Mouse (Mus musculus) hindbrain, embryonic 13.5 days (tissue): ENCODE results near the gene Ttc38. TPM values are rescaled to one million over a fixed set of nuclear protein-coding genes. Genes with fewer than 3 reads are reported as not detected.

Source experiments
- ATAC-seq: fragments of 200-750 bp; cut with Nextera tagmentation; 2 replicates; pipeline ENCODE4 v1.8.0; 2017; ENCODE audit warnings: moderate TSS enrichment; ENCODE audit not compliant: low FRiP score
- H3K27ac ChIP-seq: fragments of 300-500 bp; sonication (generic); 2 replicates; pipeline ENCODE4 v1.5.1; 2015; ENCODE audit warnings: inconsistent platforms, mild to moderate bottlenecking, moderate library complexity
- H3K27me3 ChIP-seq: fragments of 300-500 bp; sonication (generic); 2 replicates; pipeline ENCODE4 v1.6.1; 2015; ENCODE audit warnings: mild to moderate bottlenecking, inconsistent platforms
- H3K36me3 ChIP-seq: fragments of 300-500 bp; sonication (generic); 2 replicates; pipeline ENCODE4 v1.6.1; 2015; ENCODE audit warnings: mild to moderate bottlenecking, inconsistent platforms
- H3K4me1 ChIP-seq: fragments of 300-500 bp; sonication (generic); replicated peaks from 2 replicates; pipeline ENCODE4 v1.6.1; 2015; ENCODE audit warnings: inconsistent platforms
- H3K4me2 ChIP-seq: fragments of 300-500 bp; sonication (generic); 2 replicates; pipeline ENCODE4 v1.6.1; 2015; ENCODE audit warnings: inconsistent platforms, mild to moderate bottlenecking, moderate library complexity
- H3K4me3 ChIP-seq: fragments of 300-500 bp; sonication (generic); 2 replicates; pipeline ENCODE4 v1.5.1; 2015; ENCODE audit warnings: mild to moderate bottlenecking, inconsistent platforms
- H3K9ac ChIP-seq: fragments of 300-500 bp; sonication (generic); 2 replicates; pipeline ENCODE4 v1.6.1; 2015; ENCODE audit warnings: mild to moderate bottlenecking, inconsistent platforms
- H3K9me3 ChIP-seq: fragments of 300-500 bp; sonication (generic); 2 replicates; pipeline ENCODE4 v1.6.1; 2016; ENCODE audit warnings: inconsistent platforms
- WGBS: fragments of 180-500 bp; shearing (Covaris S2); methylation state at CpG from one replicate; pipeline ENCODE4 v1.1.7; 2015; 5-methylcytosine and 5-hydroxymethylcytosine counted together
- polyA plus RNA-seq: library from polyadenylated mRNA; unstranded; fragments of >200 nt; fragmentation: Nextera tagmentation; extraction: Ambion mirVana; gene quantifications from 2 replicates; pipeline ENCODE4 v1.2.1, GENCODE M21; 2015

Ttc38 gene
- polyA plus RNA-seq, 1 experiment from 2014 or later, result 3.4 TPM

DNA sequence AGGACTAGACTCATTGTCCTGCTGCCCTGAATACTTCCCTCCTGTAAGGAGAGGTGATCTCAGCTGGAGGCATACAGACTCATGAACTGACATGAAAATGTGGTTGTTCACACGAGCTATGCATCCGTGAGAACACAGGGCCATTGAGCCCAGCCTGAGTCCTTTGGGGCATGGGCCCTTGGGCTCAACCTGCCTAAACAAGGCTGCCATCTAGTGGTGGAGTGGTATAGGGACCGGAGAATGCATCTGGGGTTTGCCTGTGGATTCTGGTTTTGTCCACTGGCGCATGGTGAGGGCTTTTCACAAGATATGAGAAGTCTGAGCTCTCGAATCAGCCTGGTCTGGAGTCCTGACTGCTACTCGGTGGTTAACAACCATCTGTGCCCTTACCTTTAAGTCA is 35.6 kb downstream of the Ttc38 start:
- ATAC-seq, result no peak
- Histone ChIP-seq H3K9ac (no peak overlapping the region), H3K4me3 (no peak overlapping the region), H3K27ac (no peak overlapping the region), H3K27me3 (no peaks in the 10 kb centered on the region), H3K4me1 (no peaks in the 10 kb centered on the region), H3K4me2 (no peak overlapping the region), H3K36me3 (peaks cover 37% of the 10 kb centered on the region), H3K9me3 (no peaks in the 10 kb centered on the region)
- WGBS, result 51% methylated on average over 6 of the region's 6 CpGs

- Histone ChIP-seq H3K27ac (no peak overlapping the region), H3K4me2 (no peak overlapping the region), H3K4me1 (peaks cover 26% of the 10 kb centered on the region), H3K27me3 (no peaks in the 10 kb centered on the region), H3K4me3 (no peak overlapping the region), H3K9me3 (no peaks in the 10 kb centered on the region), H3K36me3 (peaks cover 13% of the 10 kb centered on the region), H3K9ac (no peak overlapping the region)
- ATAC-seq, result no peak
- WGBS, result 96% methylated on average over 7 of the region's 7 CpGs
Measured at GRCm38 (mm10) chr15:85877336-85877735, 45.2 kb downstream of the Ttc38 start.

GRCm38 (mm10) chr15:85878848-85879497 is 46.9 kb downstream of the Ttc38 start, which contains the start of gene Trmu:
Gene Trmu (plus strand): TSS chr15:85879312.
- Histone ChIP-seq H3K27me3 (no peaks in the 10 kb centered on the region), H3K36me3 (peaks cover 28% of the 10 kb centered on the region), H3K4me2 (peak within 1 kb of the TSS; percentile 96), H3K27ac (peak within 1 kb of the TSS; percentile 93), H3K4me3 (peak within 1 kb of the TSS; percentile 69), H3K9me3 (no peaks in the 10 kb centered on the region), H3K9ac (peak within 1 kb of the TSS; percentile 85), H3K4me1 (peaks cover 26% of the 10 kb centered on the region)
- peak; percentile 96 for ATAC-seq
- 1% methylated on average over 49 of the region's 50 CpGs for WGBS

DNA sequence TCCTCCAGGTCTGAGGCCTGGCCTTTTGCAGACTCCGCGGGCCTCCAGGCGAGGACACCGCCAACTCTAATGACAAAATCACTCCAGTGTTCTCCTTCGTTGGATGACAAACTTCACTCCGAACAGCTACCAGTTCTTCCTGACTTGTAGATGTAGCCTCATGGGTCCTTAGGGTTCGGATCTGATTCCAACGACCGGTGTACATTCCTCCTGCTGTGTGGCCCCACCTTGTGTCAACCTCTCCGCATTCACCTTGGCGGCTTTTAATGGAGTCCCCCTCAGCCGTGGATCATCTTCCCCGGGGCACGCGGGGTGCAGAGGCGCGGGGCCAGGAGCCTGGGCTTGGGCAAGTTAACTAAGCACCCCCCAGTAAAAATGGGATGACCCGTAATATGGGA is 47.4 kb downstream of the Ttc38 start:
- Histone ChIP-seq H3K9ac (peak overlapping the region; percentile 85), H3K4me2 (peak overlapping the region; percentile 96), H3K27me3 (no peaks in the 10 kb centered on the region), H3K27ac (peak overlapping the region; percentile 85), H3K4me3 (peak overlapping the region; percentile 69), H3K4me1 (peaks cover 26% of the 10 kb centered on the region), H3K9me3 (no peaks in the 10 kb centered on the region), H3K36me3 (peaks cover 31% of the 10 kb centered on the region)
- WGBS, result 2% methylated on average over 18 of the region's 18 CpGs
- peak; percentile 61; the same call in 1 of the 2 replicates for ATAC-seq

DNA sequence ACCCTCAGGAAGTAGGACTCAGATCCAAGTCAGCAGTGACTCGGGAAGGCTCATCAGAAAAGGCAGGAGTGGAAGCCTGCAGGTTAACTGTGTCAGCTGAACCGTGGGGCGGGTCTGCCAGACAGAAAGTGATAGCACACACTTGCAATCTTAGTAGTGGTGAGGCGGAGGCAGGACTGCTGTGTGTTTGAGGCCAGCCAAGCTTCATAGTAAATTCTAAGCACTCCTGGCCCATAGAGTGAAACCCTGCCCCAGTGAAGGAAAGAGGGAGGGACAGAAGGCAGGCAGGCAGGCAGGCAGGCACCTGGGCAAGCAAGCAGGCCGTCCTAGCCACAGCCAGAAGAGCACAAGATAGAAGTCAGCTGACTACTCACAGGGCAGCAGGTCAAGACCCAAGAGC is 53.5 kb downstream of the Ttc38 start:
- Histone ChIP-seq H3K27ac (no peak overlapping the region), H3K9ac (no peak overlapping the region), H3K4me3 (no peak overlapping the region), H3K4me2 (no peak overlapping the region), H3K36me3 (peaks cover 65% of the 10 kb centered on the region), H3K27me3 (no peaks in the 10 kb centered on the region), H3K9me3 (no peaks in the 10 kb centered on the region), H3K4me1 (peaks cover 4% of the 10 kb centered on the region)
- ATAC-seq, result no peak
- 89% methylated on average over 5 of the region's 5 CpGs for WGBS

DNA sequence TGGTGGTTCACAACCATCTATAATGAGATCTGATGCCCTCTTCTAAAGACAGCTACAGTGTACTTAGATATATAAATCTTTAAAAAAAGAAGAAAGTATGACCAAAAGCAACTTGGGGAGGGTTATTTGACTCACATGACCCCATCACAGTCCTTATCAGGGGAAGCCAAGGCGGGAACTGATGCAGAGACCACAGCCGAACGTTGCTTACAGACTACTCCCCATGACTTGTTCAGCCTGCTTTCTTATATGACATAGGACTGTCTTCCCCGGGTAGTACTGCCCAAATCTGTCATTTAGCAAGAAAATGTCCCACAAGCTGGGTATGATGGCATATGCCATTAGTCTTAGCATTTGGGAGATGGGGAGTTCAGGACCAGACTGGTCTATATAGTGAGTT is 57.1 kb downstream of the Ttc38 start:
- Histone ChIP-seq H3K27me3 (no peaks in the 10 kb centered on the region), H3K27ac (no peak overlapping the region), H3K36me3 (peaks cover 72% of the 10 kb centered on the region), H3K4me2 (no peak overlapping the region), H3K9ac (no peak overlapping the region), H3K4me1 (peaks cover 23% of the 10 kb centered on the region), H3K9me3 (no peaks in the 10 kb centered on the region), H3K4me3 (no peak overlapping the region)
- no peak for ATAC-seq
- 95% methylated on average over 4 of the region's 4 CpGs for WGBS

- peaks cover 71% of the 10 kb centered on the region for H3K36me3 ChIP-seq
- no peaks in the 10 kb centered on the region for H3K9me3 ChIP-seq
- H3K27ac ChIP-seq, result peak overlapping the region; percentile 83
- H3K4me3 ChIP-seq, result no peak overlapping the region
- peaks cover 23% of the 10 kb centered on the region for H3K4me1 ChIP-seq
- no peak overlapping the region for H3K9ac ChIP-seq
- H3K4me2 ChIP-seq, result no peak overlapping the region
- ATAC-seq, result no peak
- no peaks in the 10 kb centered on the region for H3K27me3 ChIP-seq
- whole genome bisulfite sequencing, result 60% methylated on average over 10 of the region's 10 CpGs
Measured at GRCm38 (mm10) chr15:85891971-85892370, 59.9 kb downstream of the Ttc38 start.

DNA sequence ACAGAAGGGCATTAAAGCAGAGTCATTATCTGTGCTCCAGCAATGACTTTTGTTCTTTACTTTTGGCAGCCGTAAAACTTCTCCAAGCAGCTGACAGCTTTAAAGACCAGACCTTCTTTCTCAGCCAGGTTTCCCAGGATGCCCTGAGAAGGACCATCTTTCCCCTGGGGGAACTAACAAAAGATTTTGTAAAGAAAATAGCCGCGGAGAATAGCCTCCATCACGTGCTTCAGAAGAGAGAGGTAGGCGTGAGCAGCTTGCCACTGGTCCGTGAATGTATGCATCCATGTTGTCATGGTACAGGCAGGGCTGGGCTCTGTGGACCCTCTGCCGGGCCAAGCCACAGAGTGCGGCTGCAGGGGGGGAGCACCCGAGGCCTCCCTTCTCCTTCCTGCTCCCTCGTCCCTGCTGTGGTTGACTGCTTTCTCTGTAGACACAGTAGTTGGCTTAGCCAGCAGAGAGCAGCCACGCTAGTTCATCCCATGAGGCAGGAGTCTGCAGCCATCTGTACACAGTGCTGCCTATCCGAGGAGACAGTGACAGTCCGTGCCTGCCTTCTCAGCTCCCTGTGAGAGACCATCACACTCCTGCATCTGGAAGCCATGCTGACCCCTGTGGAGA is 60.5 kb downstream of the Ttc38 start:
- H3K36me3 ChIP-seq, result peaks cover 77% of the 10 kb centered on the region
- H3K4me1 ChIP-seq, result peaks cover 23% of the 10 kb centered on the region
- H3K9ac ChIP-seq, result peak overlapping the region; percentile 55; the same call in 1 of the 2 replicates
- no peaks in the 10 kb centered on the region for H3K27me3 ChIP-seq
- 0 out of 2 replicates have a peak overlapping the region, but pooled peaks have one; percentile 2 for H3K4me2 ChIP-seq
- 41% methylated on average over 13 of the region's 13 CpGs for WGBS
- ATAC-seq, result peak; percentile 88
- peak overlapping the region; percentile 83 for H3K27ac ChIP-seq
- H3K4me3 ChIP-seq, result no peak overlapping the region
- no peaks in the 10 kb centered on the region for H3K9me3 ChIP-seq

DNA sequence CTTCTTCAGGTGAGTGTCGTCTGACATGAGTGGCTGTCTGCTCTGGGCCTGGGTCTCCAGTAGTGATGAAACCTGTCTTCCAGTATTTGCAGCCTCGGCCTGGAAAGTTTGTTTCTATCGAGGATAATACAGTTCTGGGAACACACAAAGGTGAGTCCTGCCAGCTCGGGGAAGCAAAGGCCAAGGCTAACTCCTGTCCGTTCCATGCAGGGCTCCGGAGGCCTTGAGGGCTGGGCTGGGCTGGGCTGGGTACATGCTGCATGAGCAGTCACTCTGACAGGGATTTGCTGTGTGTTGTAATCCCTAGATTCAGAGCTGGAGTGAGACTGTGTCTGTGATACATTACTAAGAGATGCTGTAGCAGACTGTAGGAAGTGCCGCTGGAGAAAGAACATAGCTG is 61.8 kb downstream of the Ttc38 start:
- peak overlapping the region; percentile 83; the same call in 1 of the 2 replicates for H3K27ac ChIP-seq
- H3K4me1 ChIP-seq, result peaks cover 23% of the 10 kb centered on the region
- H3K9me3 ChIP-seq, result no peaks in the 10 kb centered on the region
- no peak overlapping the region for H3K9ac ChIP-seq
- H3K27me3 ChIP-seq, result no peaks in the 10 kb centered on the region
- no peak overlapping the region for H3K4me3 ChIP-seq
- H3K4me2 ChIP-seq, result no peak overlapping the region
- peaks cover 80% of the 10 kb centered on the region for H3K36me3 ChIP-seq
- no peak for ATAC-seq
- WGBS, result 90% methylated on average over 7 of the region's 7 CpGs

- Histone ChIP-seq H3K36me3 (peaks cover 71% of the 10 kb centered on the region), H3K9ac (peak overlapping the region; percentile 51; the same call in 1 of the 2 replicates), H3K4me2 (no peak overlapping the region), H3K27me3 (no peaks in the 10 kb centered on the region), H3K27ac (no peak overlapping the region), H3K4me3 (no peak overlapping the region), H3K9me3 (no peaks in the 10 kb centered on the region), H3K4me1 (peaks cover 27% of the 10 kb centered on the region)
- WGBS, result 17% methylated on average over 8 of the region's 8 CpGs
- no peak; the same call in 1 of the 2 replicates for ATAC-seq
Measured at GRCm38 (mm10) chr15:85896284-85896683, 64.2 kb downstream of the Ttc38 start.

GRCm38 (mm10) chr15:85897113-85897512 is 65.0 kb downstream of the Ttc38 start:
- no peaks in the 10 kb centered on the region for H3K9me3 ChIP-seq
- 92% methylated on average over 10 of the region's 10 CpGs for WGBS
- no peak for ATAC-seq
- H3K27ac ChIP-seq, result no peak overlapping the region
- peaks cover 21% of the 10 kb centered on the region for H3K4me1 ChIP-seq
- H3K36me3 ChIP-seq, result peaks cover 68% of the 10 kb centered on the region
- no peak overlapping the region for H3K4me3 ChIP-seq
- no peaks in the 10 kb centered on the region for H3K27me3 ChIP-seq
- no peak overlapping the region for H3K4me2 ChIP-seq
- H3K9ac ChIP-seq, result peak overlapping the region; percentile 51; the same call in 1 of the 2 replicates

- Histone ChIP-seq H3K9ac (no peak overlapping the region), H3K27me3 (no peaks in the 10 kb centered on the region), H3K4me3 (no peak overlapping the region), H3K27ac (no peak overlapping the region), H3K36me3 (peaks cover 52% of the 10 kb centered on the region), H3K4me1 (peaks cover 4% of the 10 kb centered on the region; the same call in 1 of the 2 replicates), H3K9me3 (no peaks in the 10 kb centered on the region), H3K4me2 (no peak overlapping the region)
- WGBS, result 46% methylated on average over 6 of the region's 6 CpGs
- no peak for ATAC-seq
Measured at GRCm38 (mm10) chr15:85899396-85899795, 67.3 kb downstream of the Ttc38 start.
